ENCODE assay signal across 9 mouse cellular contexts in the genomic region with DNA sequence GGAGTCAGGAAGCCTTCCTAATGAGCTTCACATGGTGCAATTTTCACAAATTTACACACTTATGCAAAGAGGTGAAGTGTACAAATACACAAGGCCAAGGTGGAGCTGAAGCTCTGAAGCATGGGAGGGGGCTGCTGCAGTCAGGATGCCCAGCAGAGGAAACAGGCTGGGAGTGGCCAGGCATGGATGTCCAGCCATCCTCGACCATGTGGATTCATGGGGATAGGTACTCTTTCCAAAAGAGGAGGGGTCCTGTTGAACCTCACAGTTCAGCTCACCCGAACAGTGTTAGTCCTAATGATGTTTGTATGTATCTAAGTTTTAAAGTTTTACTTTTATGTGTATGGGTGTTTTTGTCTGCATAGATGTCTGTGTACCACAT.
DNase-seq lines count a peak whose midpoint lies in the region; ATAC-seq and TF ChIP-seq lines count a peak whose summit lies in the region.
"Had no signal": no experiment of that assay in that cellular context is flagged by ENCODE, and none has a peak within 500 bp of the region (broad histone marks: within the 10 kb centered on the region; RNA-seq: fewer than 3 reads in every experiment).

No protein-coding gene starts in this region.

- H3K9ac ChIP-seq in kidney, embryonic 15.5 days: no peak overlapping the region
- no peak overlapping the region for H3K9ac ChIP-seq in embryonic facial prominence, embryonic 12.5 days
- H3K9ac ChIP-seq in limb, embryonic 15.5 days: no peak overlapping the region

- H3K27me3 ChIP-seq in cerebellum, adult 2 months (ENCODE audit: control insufficient read depth, insufficient read depth, low read length): no peaks in the 10 kb centered on the region
- no peaks in the 10 kb centered on the region for H3K27me3 ChIP-seq in kidney, embryonic 15.5 days
- H3K27me3 ChIP-seq in embryonic facial prominence, embryonic 12.5 days: no peaks in the 10 kb centered on the region
- H3K27me3 ChIP-seq in limb, embryonic 15.5 days: no peaks in the 10 kb centered on the region

- 0 out of 2 replicates have a peak overlapping the region, but pooled peaks have one; percentile 7 for H3K4me2 ChIP-seq in kidney, embryonic 15.5 days
- no peak overlapping the region for H3K4me2 ChIP-seq in embryonic facial prominence, embryonic 12.5 days (replicated peaks)
- H3K4me2 ChIP-seq in limb, embryonic 15.5 days: no peak overlapping the region

- ATAC-seq in kidney, embryonic 15.5 days (replicated peaks; ENCODE audit: low FRiP score): 0 out of 2 replicates have a peak, but pooled peaks have one; percentile 37
- ATAC-seq in embryonic facial prominence, embryonic 12.5 days (ENCODE audit: insufficient number of reproducible peaks, insufficient read depth, low FRiP score, low TSS enrichment): no peak
- no peak for ATAC-seq in limb, embryonic 15.5 days (ENCODE audit: insufficient number of reproducible peaks, low FRiP score, low TSS enrichment, low read depth)
- ATAC-seq in inflammation-experienced regulatory T-cells, adult 6 months: no peak

- H3K9me3 ChIP-seq in kidney, embryonic 15.5 days (replicated peaks): no peaks in the 10 kb centered on the region
- no peaks in the 10 kb centered on the region for H3K9me3 ChIP-seq in embryonic facial prominence, embryonic 12.5 days
- no peaks in the 10 kb centered on the region for H3K9me3 ChIP-seq in limb, embryonic 15.5 days

- H3K36me3 ChIP-seq in kidney, embryonic 15.5 days: no peaks in the 10 kb centered on the region
- no peaks in the 10 kb centered on the region for H3K36me3 ChIP-seq in embryonic facial prominence, embryonic 12.5 days
- H3K36me3 ChIP-seq in limb, embryonic 15.5 days: no peaks in the 10 kb centered on the region

- TF ChIP-seq CTCF in cerebellum, adult 2 months (IDR thresholded peaks at IDR 0.05; ENCODE audit: borderline replicate concordance, insufficient read depth, low read depth, low read length): no peak

- WGBS in cerebellum, adult 2 months: 55% methylated on average over 2 of the region's 2 CpGs
- WGBS in kidney, embryonic 15.5 days: 55% methylated on average over 2 of the region's 2 CpGs
- 73% methylated on average over 2 of the region's 2 CpGs for WGBS in embryonic facial prominence, embryonic 12.5 days
- 67% methylated on average over 2 of the region's 2 CpGs for WGBS in limb, embryonic 15.5 days

- H3K27ac ChIP-seq in cerebellum, adult 2 months (ENCODE audit: insufficient read depth, low read length): peak overlapping the region; percentile 72
- H3K27ac ChIP-seq in kidney, embryonic 15.5 days: peak overlapping the region; percentile 91
- H3K27ac ChIP-seq in embryonic facial prominence, embryonic 12.5 days: peak overlapping the region; percentile 67; the same call in 1 of the 2 replicates
- peak overlapping the region; percentile 61 for H3K27ac ChIP-seq in limb, embryonic 15.5 days

- no peak for TF ChIP-seq POLR2A in cerebellum, adult 2 months (IDR thresholded peaks at IDR 0.05; ENCODE audit: borderline replicate concordance, insufficient read depth, low read length)

- DNase-seq in cerebellum, adult 2 months: no peak
- DNase-seq in cerebellum, postnatal 4 days (ENCODE audit: low spot score in 2 of 2): no peak
- no peak for DNase-seq in kidney, adult 9 months
- DNase-seq in right cerebral cortex, adult 2 months (ENCODE audit: low spot score in 2 of 2): no peak

- H3K4me1 ChIP-seq in cerebellum, adult 2 months (ENCODE audit: control insufficient read depth, insufficient read depth, low read length): peaks cover 28% of the 10 kb centered on the region
- peaks cover 35% of the 10 kb centered on the region for H3K4me1 ChIP-seq in kidney, embryonic 15.5 days
- H3K4me1 ChIP-seq in embryonic facial prominence, embryonic 12.5 days: peaks cover 21% of the 10 kb centered on the region
- peaks cover 31% of the 10 kb centered on the region for H3K4me1 ChIP-seq in limb, embryonic 15.5 days

- H3K4me3 ChIP-seq in cerebellum, adult 2 months (replicated peaks; ENCODE audit: insufficient read depth, low read depth, low read length): no peak overlapping the region
- H3K4me3 ChIP-seq in kidney, embryonic 15.5 days (replicated peaks): no peak overlapping the region
- no peak overlapping the region for H3K4me3 ChIP-seq in embryonic facial prominence, embryonic 12.5 days
- no peak overlapping the region for H3K4me3 ChIP-seq in limb, embryonic 15.5 days
- H3K4me3 ChIP-seq: myocyte had no signal
